Comparison of ENCODE assay signal across 8 mouse cellular contexts in the genomic region with DNA sequence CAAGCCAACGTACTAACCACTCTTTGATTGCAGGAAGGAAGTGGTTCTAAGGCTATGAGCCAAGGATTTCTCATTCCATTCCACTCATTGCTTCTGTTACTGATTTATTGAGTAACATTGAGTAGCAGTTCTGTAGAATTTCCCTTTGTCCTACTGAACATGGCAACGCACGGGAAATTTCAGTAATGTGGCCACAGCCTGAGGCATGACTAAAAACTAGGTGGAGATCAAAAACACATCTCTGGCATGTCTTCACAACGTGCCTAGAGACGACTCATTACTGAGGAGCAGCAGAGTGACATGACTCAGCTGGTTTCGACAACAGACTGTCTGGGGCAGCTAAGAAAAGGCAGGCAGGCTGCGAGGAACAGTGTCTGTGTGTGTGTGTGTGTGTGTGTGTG. TPM values are rescaled to one million over a fixed set of nuclear protein-coding genes. Genes with fewer than 3 reads are reported as not detected.
A peak's percentile ranks its signal among the peaks of the same experiment; 100 is the strongest.
DNase-seq lines count a peak whose midpoint lies in the region; ATAC-seq lines count a peak whose summit lies in the region.

No protein-coding gene starts in this region.

- no peaks in the 10 kb centered on the region for H3K4me1 ChIP-seq in forebrain, embryonic 16.5 days (replicated peaks; ENCODE audit: control insufficient read depth, insufficient read depth, low read length)
- no peaks in the 10 kb centered on the region for H3K4me1 ChIP-seq in limb, embryonic 13.5 days
- H3K4me1 ChIP-seq in stomach, embryonic 16.5 days (ENCODE audit: control insufficient read depth, insufficient read depth, low read length), result no peaks in the 10 kb centered on the region

- no peaks in the 10 kb centered on the region for H3K9me3 ChIP-seq in forebrain, embryonic 16.5 days (ENCODE audit: control insufficient read depth, low read length)
- no peaks in the 10 kb centered on the region for H3K9me3 ChIP-seq in limb, embryonic 13.5 days
- H3K9me3 ChIP-seq in stomach, embryonic 16.5 days (replicated peaks; ENCODE audit: control insufficient read depth, low read length), result no peaks in the 10 kb centered on the region

- H3K4me2 ChIP-seq in forebrain, embryonic 16.5 days (ENCODE audit: low read length), result no peak overlapping the region
- H3K4me2 ChIP-seq in limb, embryonic 13.5 days (replicated peaks), result no peak overlapping the region
- H3K4me2 ChIP-seq in stomach, embryonic 16.5 days (ENCODE audit: low read depth, low read length), result no peak overlapping the region

- no peaks in the 10 kb centered on the region for H3K27me3 ChIP-seq in forebrain, embryonic 16.5 days (replicated peaks; ENCODE audit: control insufficient read depth, insufficient read depth, low read length)
- no peaks in the 10 kb centered on the region for H3K27me3 ChIP-seq in limb, embryonic 13.5 days
- no peaks in the 10 kb centered on the region for H3K27me3 ChIP-seq in stomach, embryonic 16.5 days (ENCODE audit: control insufficient read depth, insufficient read depth, low read length)

- H3K9ac ChIP-seq in forebrain, embryonic 16.5 days (replicated peaks; ENCODE audit: low read depth, low read length), result no peak overlapping the region
- no peak overlapping the region for H3K9ac ChIP-seq in limb, embryonic 13.5 days
- H3K9ac ChIP-seq in stomach, embryonic 16.5 days (ENCODE audit: low read length), result no peak overlapping the region

- H3K36me3 ChIP-seq in forebrain, embryonic 16.5 days (ENCODE audit: control insufficient read depth, insufficient read depth), result no peaks in the 10 kb centered on the region
- no peaks in the 10 kb centered on the region for H3K36me3 ChIP-seq in limb, embryonic 13.5 days
- no peaks in the 10 kb centered on the region for H3K36me3 ChIP-seq in stomach, embryonic 16.5 days (ENCODE audit: control insufficient read depth, insufficient read depth, low read length)

- WGBS in forebrain, embryonic 16.5 days, result 35% methylated on average over 7 of the region's 7 CpGs
- 32% methylated on average over 7 of the region's 7 CpGs for WGBS in limb, embryonic 13.5 days
- WGBS in stomach, embryonic 16.5 days, result 33% methylated on average over 7 of the region's 7 CpGs

- H3K4me3 ChIP-seq in forebrain, embryonic 16.5 days (replicated peaks; ENCODE audit: low read length), result no peak overlapping the region
- H3K4me3 ChIP-seq in limb, embryonic 13.5 days, result no peak overlapping the region
- H3K4me3 ChIP-seq in stomach, embryonic 16.5 days (replicated peaks; ENCODE audit: low read length), result no peak overlapping the region

- H3K27ac ChIP-seq in forebrain, embryonic 16.5 days (ENCODE audit: low read length), result no peak overlapping the region
- no peak overlapping the region for H3K27ac ChIP-seq in limb, embryonic 13.5 days
- no peak overlapping the region for H3K27ac ChIP-seq in stomach, embryonic 16.5 days (ENCODE audit: low read length)

- peak; percentile 9 to 20 for DNase-seq in layer of hippocampus, postnatal 10 days (ENCODE audit: low spot score in 2 of 2)
- no peak for DNase-seq in layer of hippocampus, adult 9-10 months (ENCODE audit: low spot score)
- peak; percentile 75 for DNase-seq in adrenal gland, adult 2 months
- no peak for DNase-seq in natural killer cell, adult 2 months (ENCODE audit: low spot score in 2 of 2)
- DNase-seq in left cerebral cortex, adult 11 months (ENCODE audit: low spot score), result no peak

- peak; percentile 74 for ATAC-seq in forebrain, embryonic 16.5 days
- 0 out of 2 replicates have a peak, but pooled peaks have one; percentile 51 for ATAC-seq in limb, embryonic 13.5 days (ENCODE audit: low FRiP score, low read depth)
- ATAC-seq in stomach, embryonic 16.5 days (ENCODE audit: insufficient read depth, low FRiP score), result peak; percentile 76; the same call in 1 of the 2 replicates

RNA-seq across cellular contexts. Expression of a gene that starts 18.0 kb away (rescaled TPM):
- total RNA-seq in layer of hippocampus, postnatal 10 days (2021), result 10 to 100 TPM; 56.3 to 59.6 TPM
- total RNA-seq in adrenal gland, adult 2 months (2021), result 10 to 100 TPM in 1 of 2 experiments, 1 to 10 TPM in 1; 7.8 to 10.9 TPM
- 1.8 and 2.4 TPM in 2 replicates for polyA plus RNA-seq in adrenal gland, adult 2 months (2012; rRNA removed)
- 30.3 and 38.8 TPM in 2 replicates for polyA plus RNA-seq in forebrain, embryonic 16.5 days (2015; fragmentation: Nextera tagmentation; extraction: Ambion mirVana)
- 53.4 and 59.3 TPM in 2 replicates for polyA plus RNA-seq in limb, embryonic 13.5 days (2015; fragmentation: Nextera tagmentation; extraction: Ambion mirVana)
- 70.3 and 75.0 TPM in 2 replicates for polyA plus RNA-seq in stomach, embryonic 16.5 days (2015; fragmentation: Nextera tagmentation; extraction: Ambion mirVana)

Comparison
In these comparisons a context has a peak if more than half of its experiments do, and no peak if none do; other contexts are left out.
1. DNase-seq: peak in layer of hippocampus, postnatal 10 days (2 of 2) and adrenal gland, adult 2 months (single experiment); none in layer of hippocampus, adult 9-10 months (single experiment), natural killer cell, adult 2 months (0 of 2) and left cerebral cortex, adult 11 months (single experiment).
2. Peak in every context shown above with its lines, with median percentiles within 50 percentile points of each other: ATAC-seq.